Mouse (Mus musculus) embryonic fibroblast, embryonic 13.5 days (primary cell): ENCODE data around the gene Thnsl1. TPM values are rescaled to one million over a fixed set of nuclear protein-coding genes. Genes with fewer than 3 reads are reported as not detected.

Experiments used
- H3K27ac ChIP-seq: 2 replicates; pipeline ENCODE4 v1.5.1; 2012; ENCODE audit warnings: low read length, control low read depth, inconsistent platforms; ENCODE audit not compliant: insufficient read depth
- H3K4me1 ChIP-seq: 2 replicates; pipeline ENCODE4 v1.6.1; 2011; ENCODE audit warnings: low read length; ENCODE audit not compliant: control insufficient read depth, insufficient read depth
- H3K4me3 ChIP-seq: 2 replicates; pipeline ENCODE4 v1.5.1; 2011; ENCODE audit warnings: mild to moderate bottlenecking, control low read depth, low read length; ENCODE audit not compliant: insufficient read depth
- CTCF ChIP-seq: IDR thresholded peaks from 2 replicates; pipeline ENCODE4 v1.5.1; 2011; ENCODE audit warnings: mild to moderate bottlenecking, control low read depth, low read length, moderate library complexity, borderline replicate concordance; ENCODE audit not compliant: insufficient read depth
- POLR2A ChIP-seq: IDR thresholded peaks from 2 replicates; pipeline ENCODE4 v1.6.1; 2011; ENCODE audit warnings: low read depth, mild to moderate bottlenecking, control low read depth, low read length, moderate library complexity
- polyA plus RNA-seq: library from polyadenylated mRNA; stranded (reverse); fragments of >200 nt; gene quantifications from 2 replicates; pipeline ENCODE4 v1.2.4, GENCODE M21; 2011; ENCODE audit warnings: low read depth; ENCODE audit not compliant: missing spikeins, insufficient read length

Gene Thnsl1
- polyA plus RNA-seq, result 6.2 and 7.5 TPM in 2 replicates

GRCm38 (mm10) chr2:21204912-21205830 is at the start of gene Thnsl1, which contains the start of gene Enkur:
TSS of gene Thnsl1 (plus strand) at chr2:21205724.
TSS of gene Enkur (minus strand) at chr2:21205365.
- Histone ChIP-seq H3K27ac (peak within 1 kb of the TSS; percentile 49; the same call in 1 of the 2 replicates), H3K4me3 (peak within 1 kb of the TSS; percentile 73), H3K4me1 (no peaks in the 10 kb centered on the region; the same call in 1 of the 2 replicates)
- peak; percentile 95 for TF ChIP-seq POLR2A
- no peak for TF ChIP-seq CTCF

GRCm38 (mm10) chr2:21164296-21164695 is 41.2 kb upstream of the Thnsl1 start:
- Histone ChIP-seq H3K4me1 (no peaks in the 10 kb centered on the region), H3K27ac (no peak overlapping the region), H3K4me3 (no peak overlapping the region)
- no peak for TF ChIP-seq POLR2A
- TF ChIP-seq CTCF, result no peak

- no peak for TF ChIP-seq POLR2A
- TF ChIP-seq CTCF, result no peak
- Histone ChIP-seq H3K27ac (no peak overlapping the region), H3K4me3 (no peak overlapping the region), H3K4me1 (no peaks in the 10 kb centered on the region)
These were observed 37.6 kb upstream of the Thnsl1 start for GRCm38 (mm10) chr2:21167916-21168315.

- Histone ChIP-seq H3K4me3 (no peak overlapping the region), H3K4me1 (no peaks in the 10 kb centered on the region), H3K27ac (no peak overlapping the region)
- TF ChIP-seq CTCF, result no peak
- TF ChIP-seq POLR2A, result no peak
These were observed 32.7 kb upstream of the Thnsl1 start for GRCm38 (mm10) chr2:21172797-21173196.

GRCm38 (mm10) chr2:21179136-21179535 is 26.4 kb upstream of the Thnsl1 start:
- no peak for TF ChIP-seq POLR2A
- TF ChIP-seq CTCF, result no peak
- H3K27ac ChIP-seq, result peak overlapping the region; percentile 50
- H3K4me3 ChIP-seq, result no peak overlapping the region
- peaks cover 7% of the 10 kb centered on the region; the same call in 1 of the 2 replicates for H3K4me1 ChIP-seq

- Histone ChIP-seq H3K27ac (peak overlapping the region; percentile 75), H3K4me3 (no peak overlapping the region), H3K4me1 (peaks cover 7% of the 10 kb centered on the region; the same call in 1 of the 2 replicates)
- TF ChIP-seq CTCF (no peak), POLR2A (no peak)
These were observed 22.7 kb upstream of the Thnsl1 start for GRCm38 (mm10) chr2:21182811-21183210.

GRCm38 (mm10) chr2:21187576-21187975 is 17.9 kb upstream of the Thnsl1 start:
- no peak overlapping the region for H3K4me3 ChIP-seq
- H3K4me1 ChIP-seq, result peaks cover 4% of the 10 kb centered on the region; the same call in 1 of the 2 replicates
- TF ChIP-seq POLR2A (no peak), CTCF (peak; percentile 68; the same call in 1 of the 2 replicates)
- H3K27ac ChIP-seq, result no peak overlapping the region

GRCm38 (mm10) chr2:21188610-21189009 is 16.9 kb upstream of the Thnsl1 start:
- H3K4me3 ChIP-seq, result no peak overlapping the region
- H3K27ac ChIP-seq, result no peak overlapping the region
- TF ChIP-seq CTCF (no peak), POLR2A (no peak)
- no peaks in the 10 kb centered on the region for H3K4me1 ChIP-seq

GRCm38 (mm10) chr2:21191232-21191631 is 14.3 kb upstream of the Thnsl1 start:
- no peak overlapping the region for H3K4me3 ChIP-seq
- no peak overlapping the region for H3K27ac ChIP-seq
- H3K4me1 ChIP-seq, result no peaks in the 10 kb centered on the region
- TF ChIP-seq CTCF (no peak), POLR2A (no peak)

- no peaks in the 10 kb centered on the region for H3K4me1 ChIP-seq
- no peak overlapping the region for H3K27ac ChIP-seq
- TF ChIP-seq CTCF, result no peak
- no peak for TF ChIP-seq POLR2A
- no peak overlapping the region for H3K4me3 ChIP-seq
These were observed 10.3 kb upstream of the Thnsl1 start for GRCm38 (mm10) chr2:21195233-21195632.
